Mouse (Mus musculus) lung, postnatal 0 days (tissue): Measurements from ENCODE around the gene Pou5f1. TPM values are rescaled to one million over a fixed set of nuclear protein-coding genes. Genes with fewer than 3 reads are reported as not detected.
A peak's percentile ranks its signal among the peaks of the same experiment; 100 is the strongest.

Experiments used
- ATAC-seq: fragments of 200-750 bp; cut with Nextera tagmentation; 2 replicates; pipeline ENCODE4 v1.8.0; 2017; ENCODE audit warnings: moderate library complexity
- DNase-seq: peaks from one replicate; pipeline ENCODE4 v3.0.0-alpha.2; 2016; ENCODE audit warnings: low spot score
- H3K27ac ChIP-seq: fragments of 300-500 bp; sonication (generic); 2 replicates; pipeline ENCODE4 v1.5.1; 2014; ENCODE audit warnings: antibody characterized with exemption, mild to moderate bottlenecking, low read length, mixed read lengths
- H3K27me3 ChIP-seq: fragments of 300-500 bp; sonication (generic); replicated peaks from 2 replicates; pipeline ENCODE4 v1.6.1; 2014; ENCODE audit warnings: low read length, mixed read lengths; ENCODE audit not compliant: insufficient read depth
- H3K36me3 ChIP-seq: fragments of 300-500 bp; sonication (generic); 2 replicates; pipeline ENCODE4 v1.6.1; 2014; ENCODE audit warnings: low read length, mixed read lengths; ENCODE audit not compliant: insufficient read depth
- H3K4me1 ChIP-seq: fragments of 300-500 bp; sonication (generic); 2 replicates; pipeline ENCODE4 v1.6.1; 2014; ENCODE audit warnings: antibody characterized with exemption, low read depth, low read length, mixed read lengths; ENCODE audit not compliant: insufficient read depth
- H3K4me2 ChIP-seq: fragments of 300-500 bp; sonication (generic); replicated peaks from 2 replicates; pipeline ENCODE4 v1.6.1; 2014; ENCODE audit warnings: low read depth, mild to moderate bottlenecking, low read length, moderate library complexity, mixed read lengths
- H3K4me3 ChIP-seq: fragments of 300-500 bp; sonication (generic); 2 replicates; pipeline ENCODE4 v1.5.1; 2014; ENCODE audit warnings: low read depth, low read length
- H3K9ac ChIP-seq: fragments of 300-500 bp; sonication (generic); replicated peaks from 2 replicates; pipeline ENCODE4 v1.6.1; 2014; ENCODE audit warnings: low read depth, mild to moderate bottlenecking
- H3K9me3 ChIP-seq: fragments of 300-500 bp; sonication (generic); 2 replicates; pipeline ENCODE4 v1.6.1; 2016; ENCODE audit warnings: low read length, mixed read lengths
- CTCF ChIP-seq: IDR thresholded peaks from 2 replicates; pipeline ENCODE4 v1.5.1; 2016; ENCODE audit warnings: antibody characterized with exemption, mild to moderate bottlenecking
- EP300 ChIP-seq: IDR thresholded peaks from 2 replicates; pipeline ENCODE4 v1.6.1; 2016; ENCODE audit warnings: antibody characterized with exemption, mild to moderate bottlenecking, control low read depth
- WGBS: fragments of 180-500 bp; shearing (Covaris S2); extraction: QIAGEN DNeasy Blood & Tissue Kit; methylation state at CpG from one replicate; pipeline ENCODE4 v1.1.7; 2014; 5-methylcytosine and 5-hydroxymethylcytosine counted together
- polyA plus RNA-seq: library from polyadenylated mRNA; unstranded; fragments of >200 nt; fragmentation: Nextera tagmentation; extraction: Ambion mirVana; gene quantifications from 2 replicates; pipeline ENCODE4 v1.2.1, GENCODE M21; 2015

Gene Pou5f1
- polyA plus RNA-seq, 1 experiment from 2014 or later: not detected

- DNase-seq (peak; percentile 32), ATAC-seq (0 out of 2 replicates have a peak, but pooled peaks have one; percentile 10)
- H3K36me3 ChIP-seq: no peaks in the 10 kb centered on the region
- TF ChIP-seq CTCF (peak; percentile 79), EP300 (no peak)
- no peak overlapping the region for H3K9ac ChIP-seq
- no peaks in the 10 kb centered on the region for H3K27me3 ChIP-seq
- H3K27ac ChIP-seq: no peak overlapping the region
- peaks cover 11% of the 10 kb centered on the region for H3K4me1 ChIP-seq
- H3K9me3 ChIP-seq: no peaks in the 10 kb centered on the region
- no peak overlapping the region for H3K4me3 ChIP-seq
- 28% methylated on average over 6 of the region's 6 CpGs for WGBS
- no peak overlapping the region for H3K4me2 ChIP-seq
These were observed 38.9 kb downstream of the Pou5f1 start for GRCm38 (mm10) chr17:35544680-35545079.

GRCm38 (mm10) chr17:35547465-35547864 lies 41.6 kb downstream of the Pou5f1 start:
- Histone ChIP-seq H3K9me3 (no peaks in the 10 kb centered on the region), H3K27me3 (no peaks in the 10 kb centered on the region), H3K4me1 (peaks cover 16% of the 10 kb centered on the region), H3K27ac (no peak overlapping the region), H3K9ac (no peak overlapping the region), H3K36me3 (no peaks in the 10 kb centered on the region), H3K4me3 (no peak overlapping the region), H3K4me2 (no peak overlapping the region)
- DNase-seq (no peak), ATAC-seq (no peak)
- TF ChIP-seq CTCF: no peak
- TF ChIP-seq EP300: no peak
- 70% methylated on average over 1 of the region's 2 CpGs for WGBS

GRCm38 (mm10) chr17:35548636-35549035 lies 42.8 kb downstream of the Pou5f1 start:
- no peaks in the 10 kb centered on the region for H3K9me3 ChIP-seq
- H3K27ac ChIP-seq: peak overlapping the region; percentile 66
- no peaks in the 10 kb centered on the region for H3K36me3 ChIP-seq
- ATAC-seq (no peak), DNase-seq (peak; percentile 25)
- no peak overlapping the region for H3K4me2 ChIP-seq
- H3K4me1 ChIP-seq: peaks cover 16% of the 10 kb centered on the region
- H3K9ac ChIP-seq: no peak overlapping the region
- no peak for TF ChIP-seq CTCF
- TF ChIP-seq EP300: no peak
- no peak overlapping the region for H3K4me3 ChIP-seq
- whole genome bisulfite sequencing: 15% methylated on average over 5 of the region's 5 CpGs
- H3K27me3 ChIP-seq: no peaks in the 10 kb centered on the region

- TF ChIP-seq CTCF (no peak), EP300 (no peak)
- Histone ChIP-seq H3K4me1 (peaks cover 13% of the 10 kb centered on the region), H3K4me3 (no peak overlapping the region), H3K9me3 (no peaks in the 10 kb centered on the region), H3K4me2 (peak overlapping the region; percentile 32), H3K36me3 (no peaks in the 10 kb centered on the region), H3K27me3 (no peaks in the 10 kb centered on the region), H3K9ac (no peak overlapping the region), H3K27ac (peak overlapping the region; percentile 70)
- 23% methylated on average over 15 of the region's 15 CpGs for WGBS
- ATAC-seq (peak; percentile 89), DNase-seq (peak; percentile 86)
These were observed 43.8 kb downstream of the Pou5f1 start for GRCm38 (mm10) chr17:35549437-35550142.

- no peaks in the 10 kb centered on the region for H3K9me3 ChIP-seq
- H3K27ac ChIP-seq: peak overlapping the region; percentile 70
- DNase-seq: no peak
- no peak overlapping the region for H3K4me3 ChIP-seq
- no peak overlapping the region for H3K9ac ChIP-seq
- H3K36me3 ChIP-seq: no peaks in the 10 kb centered on the region
- no peak for ATAC-seq
- H3K4me1 ChIP-seq: peaks cover 13% of the 10 kb centered on the region
- TF ChIP-seq CTCF (peak; percentile 35; the same call in 1 of the 2 replicates), EP300 (no peak)
- H3K27me3 ChIP-seq: no peaks in the 10 kb centered on the region
- H3K4me2 ChIP-seq: no peak overlapping the region
- 97% methylated on average over 4 of the region's 4 CpGs for WGBS
These were observed 44.3 kb downstream of the Pou5f1 start for GRCm38 (mm10) chr17:35550143-35550494.

GRCm38 (mm10) chr17:35550871-35551270 lies 45.1 kb downstream of the Pou5f1 start:
- Histone ChIP-seq H3K27me3 (no peaks in the 10 kb centered on the region), H3K4me3 (no peak overlapping the region), H3K4me2 (no peak overlapping the region), H3K9ac (no peak overlapping the region), H3K27ac (no peak overlapping the region), H3K36me3 (no peaks in the 10 kb centered on the region), H3K4me1 (peaks cover 13% of the 10 kb centered on the region), H3K9me3 (no peaks in the 10 kb centered on the region)
- ATAC-seq (no peak), DNase-seq (no peak)
- 57% methylated on average over 8 of the region's 8 CpGs for WGBS
- TF ChIP-seq EP300 (no peak), CTCF (no peak)
